In genomic region chr9:64498929-64499328, GRCm38 (mm10) we compare ENCODE assay signal across 10 mouse cellular contexts.
A peak's percentile ranks its signal among the peaks of the same experiment; 100 is the strongest.
DNase-seq lines count a peak whose midpoint lies in the region; ATAC-seq lines count a peak whose summit lies in the region.
"Had no signal": no experiment of that assay in that cellular context is flagged by ENCODE, and none has a peak within 500 bp of the region (broad histone marks: within the 10 kb centered on the region; RNA-seq: fewer than 3 reads in every experiment).

No protein-coding gene starts in this region.

- H3K4me3 ChIP-seq in hindbrain, embryonic 13.5 days = no peak overlapping the region
- no peak overlapping the region for H3K4me3 ChIP-seq in hindbrain, embryonic 10.5 days
- no peak overlapping the region for H3K4me3 ChIP-seq in forebrain, embryonic 16.5 days (replicated peaks; ENCODE audit: low read length)
- H3K4me3 ChIP-seq: limb, embryonic 12.5 days had no signal

- 54% methylated on average over 5 of the region's 5 CpGs for WGBS in hindbrain, embryonic 13.5 days
- WGBS in hindbrain, embryonic 10.5 days = 85% methylated on average over 5 of the region's 5 CpGs
- WGBS in forebrain, embryonic 16.5 days = 20% methylated on average over 5 of the region's 5 CpGs

- peaks cover 34% of the 10 kb centered on the region for H3K4me1 ChIP-seq in hindbrain, embryonic 13.5 days (replicated peaks)
- peaks cover 27% of the 10 kb centered on the region for H3K4me1 ChIP-seq in hindbrain, embryonic 10.5 days (replicated peaks)
- peaks cover 25% of the 10 kb centered on the region for H3K4me1 ChIP-seq in forebrain, embryonic 16.5 days (replicated peaks; ENCODE audit: control insufficient read depth, insufficient read depth, low read length)

- peak; percentile 70 for ATAC-seq in hindbrain, embryonic 13.5 days (ENCODE audit: low FRiP score)
- peak; percentile 86 for ATAC-seq in forebrain, embryonic 16.5 days
- ATAC-seq: intestine, postnatal 0 days; Patski had no signal

- peaks cover 16% of the 10 kb centered on the region; the same call in 1 of the 2 replicates for H3K27me3 ChIP-seq in hindbrain, embryonic 13.5 days
- peaks cover 8% of the 10 kb centered on the region for H3K27me3 ChIP-seq in hindbrain, embryonic 10.5 days (ENCODE audit: insufficient read depth, poor library complexity, severe bottlenecking)
- H3K27me3 ChIP-seq in forebrain, embryonic 16.5 days (replicated peaks; ENCODE audit: control insufficient read depth, insufficient read depth, low read length) = no peaks in the 10 kb centered on the region
- H3K27me3 ChIP-seq: Patski had no signal

- no peak overlapping the region for H3K4me2 ChIP-seq in hindbrain, embryonic 13.5 days
- H3K4me2 ChIP-seq in forebrain, embryonic 16.5 days (ENCODE audit: low read length) = no peak overlapping the region
- H3K4me2 ChIP-seq: limb, embryonic 12.5 days had no signal

- no peaks in the 10 kb centered on the region for H3K36me3 ChIP-seq in hindbrain, embryonic 13.5 days
- H3K36me3 ChIP-seq in hindbrain, embryonic 10.5 days = no peaks in the 10 kb centered on the region
- H3K36me3 ChIP-seq in forebrain, embryonic 16.5 days (ENCODE audit: control insufficient read depth, insufficient read depth) = no peaks in the 10 kb centered on the region
- H3K36me3 ChIP-seq: limb, embryonic 12.5 days had no signal

- no peak overlapping the region for H3K9ac ChIP-seq in hindbrain, embryonic 13.5 days
- no peak overlapping the region for H3K9ac ChIP-seq in forebrain, embryonic 16.5 days (replicated peaks; ENCODE audit: low read depth, low read length)
- H3K9ac ChIP-seq: limb, embryonic 12.5 days had no signal

- no peak for DNase-seq in hindbrain, embryonic 10.5 days (ENCODE audit: low spot score)
- DNase-seq in adrenal gland, postnatal 14 days = peak; percentile 65
- peak; percentile 41 to 68 for DNase-seq in layer of hippocampus, postnatal 14 days (ENCODE audit: low spot score in 2 of 2)
- DNase-seq in kidney, postnatal 25 days = no peak
- no peak for DNase-seq in kidney, postnatal 14 days

- no peak overlapping the region for H3K27ac ChIP-seq in hindbrain, embryonic 13.5 days
- no peak overlapping the region; the same call in 1 of the 2 replicates for H3K27ac ChIP-seq in hindbrain, embryonic 10.5 days
- no peak overlapping the region for H3K27ac ChIP-seq in forebrain, embryonic 16.5 days (ENCODE audit: low read length)
- H3K27ac ChIP-seq: limb, embryonic 12.5 days had no signal

- H3K9me3 ChIP-seq in hindbrain, embryonic 13.5 days = no peaks in the 10 kb centered on the region
- H3K9me3 ChIP-seq in hindbrain, embryonic 10.5 days = no peaks in the 10 kb centered on the region
- H3K9me3 ChIP-seq in forebrain, embryonic 16.5 days (ENCODE audit: control insufficient read depth, low read length) = no peaks in the 10 kb centered on the region
- H3K9me3 ChIP-seq: limb, embryonic 12.5 days had no signal

Comparison
In these comparisons a context has a peak if more than half of its experiments do, and no peak if none do; other contexts are left out.
1. DNase-seq: peak in adrenal gland, postnatal 14 days (single experiment) and layer of hippocampus, postnatal 14 days (2 of 2); none in hindbrain, embryonic 10.5 days (single experiment), kidney, postnatal 25 days (0 of 2) and kidney, postnatal 14 days (single experiment).